Mouse (Mus musculus) embryo, embryonic 10.5 days (tissue): ENCODE data around the gene Psmd11.

ENCODE experiments used
- DNase-seq: peaks from one replicate; pipeline ENCODE4 v3.0.0-alpha.2; 2015; ENCODE audit warnings: low spot score

Psmd11 gene

GRCm38 (mm10) chr11:80505581-80505980, 77.2 kb downstream of the Psmd11 start:
- no peak for DNase-seq

- no peak for DNase-seq
Observed at GRCm38 (mm10) chr11:80506483-80506882, 78.1 kb downstream of the Psmd11 start.

GRCm38 (mm10) chr11:80507791-80508190, 79.4 kb downstream of the Psmd11 start:
- no peak for DNase-seq

GRCm38 (mm10) chr11:80508361-80509175, 80.2 kb downstream of the Psmd11 start:
- DNase-seq, result no peak

- DNase-seq, result no peak
Observed at GRCm38 (mm10) chr11:80509176-80509506, 80.7 kb downstream of the Psmd11 start.

- DNase-seq, result no peak
Observed at GRCm38 (mm10) chr11:80510124-80510523, 81.7 kb downstream of the Psmd11 start.

- no peak for DNase-seq
Observed at GRCm38 (mm10) chr11:80512313-80513056, 84.1 kb downstream of the Psmd11 start.

- DNase-seq, result no peak
Observed at GRCm38 (mm10) chr11:80513796-80514195, 85.4 kb downstream of the Psmd11 start.

- DNase-seq, result no peak
Observed at GRCm38 (mm10) chr11:80515346-80515745, 86.9 kb downstream of the Psmd11 start.

GRCm38 (mm10) chr11:80515895-80516294, 87.5 kb downstream of the Psmd11 start:
- DNase-seq, result no peak

- peak; percentile 83 for DNase-seq
Observed at GRCm38 (mm10) chr11:80518421-80519367, 90.3 kb downstream of the Psmd11 start.

- no peak for DNase-seq
Observed at GRCm38 (mm10) chr11:80521148-80521547, 92.7 kb downstream of the Psmd11 start.
